Mouse (Mus musculus) MEL-GATA-1-ER (cell line): Measurements from ENCODE around the gene Faap20.

Experiments used
- DNase-seq: peaks from one replicate; pipeline ENCODE4 v3.0.0-alpha.2; 2012; ENCODE audit warnings: low read depth; ENCODE audit errors: extremely low read depth

The Faap20 gene

DNA sequence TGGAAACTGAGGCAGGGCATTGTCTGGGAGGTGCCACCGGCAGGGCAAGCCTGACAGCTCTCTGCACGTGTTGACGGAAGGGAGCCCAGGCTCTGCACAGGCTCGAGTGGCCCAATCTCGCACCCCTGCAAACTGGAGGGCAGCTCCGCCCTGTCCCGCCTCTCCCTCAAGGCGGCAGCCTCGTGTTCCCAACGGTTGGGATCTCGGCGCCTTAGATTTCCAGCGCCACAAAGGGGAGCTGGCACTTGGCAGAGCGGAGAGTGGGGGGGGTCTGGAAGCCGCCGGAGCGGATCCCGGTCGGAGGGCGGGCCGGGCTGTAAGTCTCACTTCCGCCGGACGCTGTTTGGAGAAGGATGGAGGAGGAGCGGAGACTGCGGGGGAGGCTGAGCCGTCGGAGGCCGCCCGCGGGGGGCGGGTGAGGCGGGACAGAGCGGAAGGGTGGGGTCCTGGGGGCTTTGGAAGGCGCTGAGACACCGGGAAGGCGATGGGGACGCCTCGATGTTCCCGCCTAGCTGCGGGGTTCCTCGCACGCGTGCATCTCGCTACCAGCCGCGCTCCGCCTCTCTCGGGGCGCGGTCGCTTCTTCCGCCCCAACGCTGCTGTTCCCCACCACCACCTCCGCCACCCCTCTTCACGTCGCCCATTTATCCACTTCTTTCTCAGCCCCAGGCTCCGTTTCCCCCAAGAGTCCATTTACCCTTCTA, at the start of gene Faap20:
Faap20 (plus strand) TSS at position 155 of the 704 bp plus-strand sequence.
- DNase-seq: peak; percentile 73

DNA sequence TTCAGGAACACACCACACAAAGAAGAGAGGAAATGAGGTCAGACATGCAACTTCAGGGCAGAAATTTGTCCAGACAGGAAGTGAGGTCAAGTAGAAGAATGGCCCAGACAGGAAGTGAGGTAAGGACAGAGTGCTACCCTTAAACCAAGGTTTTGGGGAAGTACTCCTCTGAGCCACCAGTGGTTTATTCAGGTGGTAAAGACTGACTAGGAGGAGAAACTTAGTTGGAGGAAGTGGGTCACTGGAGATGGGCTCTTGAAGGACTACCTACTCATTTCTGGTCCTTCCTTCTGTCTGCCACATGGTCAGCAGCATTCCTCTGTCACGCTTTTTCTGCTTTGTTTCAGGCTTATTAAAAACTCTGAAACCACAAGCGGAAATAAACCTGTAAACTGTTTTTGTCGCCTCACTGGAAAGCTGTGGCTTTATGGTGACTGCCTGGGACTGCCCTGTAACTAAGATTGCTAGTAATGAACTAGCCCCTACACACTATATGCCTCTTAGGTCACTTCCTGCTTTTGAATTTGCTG, 48.7 kb upstream of the Faap20 start:
- DNase-seq: peak; percentile 63

DNA sequence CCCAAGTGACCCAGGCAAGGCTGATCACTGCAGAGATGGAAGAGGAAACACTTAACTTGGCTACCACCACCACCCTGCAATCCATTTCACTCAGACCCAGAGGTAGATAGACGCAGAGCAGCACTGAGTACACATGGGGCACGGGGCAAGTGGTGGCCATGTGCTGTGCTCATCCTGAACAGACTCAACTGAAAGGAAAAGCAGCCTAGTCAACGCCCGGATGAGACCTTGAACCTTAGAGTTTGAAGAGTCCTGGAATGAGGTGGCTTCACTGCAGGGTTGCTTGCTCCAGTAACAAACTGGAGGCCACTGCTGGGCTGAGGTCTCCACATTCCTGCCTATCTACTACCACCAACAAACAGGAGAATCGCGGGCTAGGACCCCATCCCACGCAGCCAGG, 47.8 kb upstream of the Faap20 start:
- no peak for DNase-seq

DNA sequence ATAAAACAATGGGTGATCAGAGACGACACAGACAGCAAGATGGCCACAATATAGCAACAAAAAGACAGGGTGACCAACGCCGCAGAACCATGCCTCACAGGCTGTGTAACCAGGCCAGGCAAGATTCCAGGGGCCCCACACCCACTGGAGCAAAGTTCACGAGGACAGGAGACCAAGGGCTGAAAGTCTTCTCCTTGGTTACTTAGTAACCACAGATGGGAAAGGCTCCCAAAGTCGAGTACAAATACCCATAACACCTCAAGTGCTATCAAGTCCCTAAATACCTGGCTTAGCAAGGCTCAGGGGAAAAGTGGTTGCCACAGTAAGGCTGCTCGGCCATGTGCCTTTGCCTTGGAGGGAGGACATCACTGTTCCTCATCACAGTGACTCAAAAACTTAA, 43.7 kb upstream of the Faap20 start:
- no peak for DNase-seq

DNA sequence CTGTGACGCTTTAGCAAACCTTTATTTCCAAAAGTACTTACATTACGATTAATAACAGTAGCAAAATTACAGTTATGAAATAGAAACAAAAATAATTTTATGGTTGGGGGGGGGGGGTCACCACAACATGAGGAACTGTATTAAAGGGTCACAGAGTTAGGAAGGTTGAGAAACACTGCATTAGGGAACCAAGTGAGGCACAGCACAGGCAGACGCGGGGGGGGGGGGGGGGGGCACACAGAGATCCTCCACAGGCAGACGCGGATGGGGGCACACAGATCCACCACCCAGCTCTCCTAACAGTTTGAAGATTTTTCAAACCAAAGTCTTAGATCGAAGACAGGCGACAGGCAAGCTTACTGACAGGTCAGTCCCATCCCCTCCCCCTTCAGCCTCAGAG, 43.1 kb upstream of the Faap20 start:
- DNase-seq: no peak

DNA sequence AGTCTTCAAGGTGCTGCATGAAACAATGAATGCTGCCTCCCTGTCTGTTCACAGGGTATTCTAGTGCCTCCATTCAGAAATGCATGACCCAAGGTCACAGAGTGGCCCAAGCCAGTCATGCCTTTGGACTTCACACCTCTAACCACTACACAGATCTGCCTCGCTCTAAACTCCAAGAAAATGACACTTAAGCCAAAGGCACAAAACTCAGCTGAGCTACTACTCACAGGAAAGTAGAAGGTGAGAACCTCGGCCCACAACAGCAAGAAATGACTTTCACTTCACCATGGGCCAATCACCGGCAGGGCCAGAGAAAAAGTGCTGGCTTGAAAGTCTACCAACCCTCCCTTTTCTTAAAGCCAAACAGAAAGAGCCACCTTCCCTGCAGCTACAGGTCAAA, 41.8 kb upstream of the Faap20 start:
- DNase-seq: no peak

DNA sequence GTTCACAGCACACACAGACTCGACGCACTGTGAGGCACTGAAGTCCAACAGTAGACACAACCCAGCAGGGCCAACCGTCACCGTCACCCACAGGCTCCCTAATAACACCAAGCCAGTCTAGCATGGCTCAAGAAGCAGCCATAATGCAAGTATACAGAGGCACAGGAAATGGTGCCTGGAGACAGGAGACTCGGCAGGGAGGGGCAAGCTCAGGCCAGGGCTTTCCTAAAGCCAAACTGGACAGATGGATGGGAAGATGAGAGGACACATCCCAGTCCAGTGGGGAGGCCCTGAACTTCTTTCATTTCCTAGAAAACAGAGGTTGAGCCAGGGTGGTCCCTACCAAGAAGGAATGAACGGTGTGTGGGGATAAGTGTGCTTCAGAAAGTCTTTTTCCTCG, 41.0 kb upstream of the Faap20 start:
- no peak for DNase-seq

DNA sequence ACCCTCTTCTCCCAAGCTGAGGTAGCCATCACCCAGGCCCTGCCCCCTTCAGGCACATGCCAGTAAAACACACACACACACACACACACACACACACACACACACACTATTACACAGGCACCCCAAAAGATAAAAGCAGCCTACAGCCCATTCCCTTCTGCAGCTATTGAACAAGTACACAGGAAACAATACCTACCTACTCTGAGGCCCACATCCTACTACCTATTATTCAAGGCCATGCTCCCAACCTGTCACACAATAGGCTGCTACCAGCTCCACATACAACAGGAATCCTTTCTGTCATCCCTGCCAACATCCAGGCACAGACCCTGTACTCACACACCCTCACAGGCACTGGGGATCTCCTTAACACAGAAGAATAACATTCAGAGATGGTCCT, 40.5 kb upstream of the Faap20 start:
- DNase-seq: no peak

DNA sequence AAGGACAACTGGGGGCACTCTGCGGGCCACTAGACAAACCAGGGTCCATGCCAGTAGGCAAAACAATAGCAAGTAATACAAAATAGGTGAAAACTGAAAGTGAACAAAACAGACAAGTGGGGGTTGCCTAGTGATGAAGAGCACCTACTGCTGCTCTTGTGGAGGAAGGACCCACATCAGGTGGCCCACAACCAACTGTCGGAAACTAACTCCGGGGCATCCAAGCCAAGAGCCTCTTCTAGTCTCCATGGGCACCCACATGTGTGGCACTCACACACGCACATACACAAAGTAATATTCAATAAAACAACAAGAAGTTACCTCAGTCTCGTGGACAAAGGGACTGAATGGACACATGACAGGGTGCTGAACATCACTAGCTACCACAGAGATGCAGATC, 40.1 kb upstream of the Faap20 start:
- no peak for DNase-seq

DNA sequence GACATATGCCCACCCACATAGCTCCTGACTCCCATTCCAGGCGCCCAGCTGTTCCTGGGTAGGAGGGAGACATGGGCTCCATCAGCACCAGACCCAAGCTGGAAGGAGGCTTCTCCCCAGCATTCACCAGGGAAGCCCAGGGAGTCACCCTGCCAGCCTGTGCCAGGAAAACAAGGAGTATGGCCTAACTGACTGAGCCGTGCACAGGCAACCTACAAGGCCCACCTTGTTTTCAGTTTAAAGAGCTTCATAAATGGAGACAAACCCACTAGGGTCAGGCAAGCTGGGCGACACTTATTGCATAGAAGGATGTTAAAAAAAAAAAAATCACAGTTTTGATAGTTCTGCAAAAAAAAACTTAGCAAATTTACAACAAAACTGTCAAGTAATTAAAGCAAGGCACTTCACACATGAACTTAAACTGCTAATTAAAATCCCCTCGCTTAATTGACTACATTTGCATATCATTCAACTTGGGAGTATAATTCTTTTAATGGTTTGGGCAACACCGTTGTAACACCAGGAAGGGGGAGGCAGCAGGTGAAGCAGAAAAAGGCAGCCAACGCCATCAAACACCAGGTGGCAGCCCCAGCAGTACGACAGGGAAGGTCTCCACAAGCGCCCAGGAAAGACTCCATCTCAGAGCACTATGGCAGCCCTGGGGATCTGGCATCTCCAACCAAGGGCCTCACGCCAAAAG, 36.4 kb upstream of the Faap20 start:
- DNase-seq: no peak

DNA sequence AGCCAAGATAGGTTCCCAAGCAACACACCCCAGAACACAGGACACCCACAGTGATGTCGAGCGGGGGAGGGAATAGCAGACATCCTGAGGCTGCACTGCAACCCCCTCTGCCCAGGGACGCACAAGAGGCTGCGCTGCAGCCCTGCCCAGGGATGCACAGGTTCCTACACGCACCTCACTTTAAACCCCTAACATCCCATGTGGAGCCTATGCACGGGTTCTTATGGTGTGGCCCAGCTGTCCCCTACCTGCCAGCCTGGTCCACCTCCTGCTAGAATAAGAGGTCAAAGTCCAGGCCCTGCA, 35.9 kb upstream of the Faap20 start:
- no peak for DNase-seq

DNA sequence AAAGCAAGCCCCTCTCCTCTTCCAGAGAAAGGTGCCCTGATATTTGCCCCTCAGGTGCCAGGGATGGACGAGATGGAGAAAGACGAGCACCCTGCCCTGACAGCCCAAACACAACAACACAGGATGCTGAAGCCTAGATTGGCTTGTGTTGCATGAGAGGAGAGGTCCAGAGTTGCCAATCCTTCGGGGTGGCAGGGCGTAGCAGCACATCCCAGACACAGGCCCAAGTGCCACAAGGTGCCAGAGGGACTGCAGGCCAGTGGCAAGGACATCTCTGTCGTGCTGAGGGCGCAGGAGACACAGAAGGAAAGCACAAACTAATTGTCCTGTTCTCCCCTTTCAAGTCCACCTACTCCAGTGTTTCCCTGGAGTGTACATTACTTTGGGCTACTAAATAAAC, 35.4 kb upstream of the Faap20 start:
- DNase-seq: no peak

DNA sequence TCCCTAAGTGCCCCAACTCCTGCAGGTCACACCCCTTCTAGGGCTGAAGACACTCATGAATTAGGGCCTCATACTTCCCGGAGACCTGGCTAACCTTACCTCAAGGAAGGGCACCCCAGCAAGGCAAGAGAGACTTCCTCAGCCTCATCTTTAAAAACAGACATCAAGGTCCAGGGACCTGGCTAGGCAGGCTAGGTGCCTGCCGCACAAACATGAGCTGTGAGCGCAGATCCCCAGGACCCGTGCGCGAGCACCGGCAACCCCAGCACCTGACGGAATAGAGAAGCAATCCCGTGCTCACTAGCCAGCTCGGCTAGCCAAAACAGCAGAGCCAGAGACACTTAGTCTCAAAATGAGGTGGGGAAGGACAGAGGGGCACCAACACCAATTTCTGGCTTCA, 34.8 kb upstream of the Faap20 start:
- DNase-seq: no peak

DNA sequence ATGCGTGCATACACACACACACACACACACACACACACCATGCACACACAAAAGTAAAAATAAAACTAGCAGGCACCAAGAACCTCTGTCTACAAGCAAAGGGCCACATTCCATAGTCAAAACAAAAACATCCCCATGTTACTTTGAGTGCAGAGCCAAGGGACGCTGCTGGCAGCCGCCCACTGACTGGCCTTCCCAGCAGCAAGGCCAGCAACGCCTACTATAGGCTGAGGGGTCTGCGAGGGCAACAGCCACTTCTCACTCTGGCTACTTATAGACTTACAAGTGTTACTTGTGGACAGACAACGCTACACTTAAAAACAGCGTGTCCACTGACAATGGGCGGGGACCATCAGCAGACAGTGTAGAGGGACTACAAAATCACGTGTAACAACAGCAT, 34.4 kb upstream of the Faap20 start:
- no peak for DNase-seq

DNA sequence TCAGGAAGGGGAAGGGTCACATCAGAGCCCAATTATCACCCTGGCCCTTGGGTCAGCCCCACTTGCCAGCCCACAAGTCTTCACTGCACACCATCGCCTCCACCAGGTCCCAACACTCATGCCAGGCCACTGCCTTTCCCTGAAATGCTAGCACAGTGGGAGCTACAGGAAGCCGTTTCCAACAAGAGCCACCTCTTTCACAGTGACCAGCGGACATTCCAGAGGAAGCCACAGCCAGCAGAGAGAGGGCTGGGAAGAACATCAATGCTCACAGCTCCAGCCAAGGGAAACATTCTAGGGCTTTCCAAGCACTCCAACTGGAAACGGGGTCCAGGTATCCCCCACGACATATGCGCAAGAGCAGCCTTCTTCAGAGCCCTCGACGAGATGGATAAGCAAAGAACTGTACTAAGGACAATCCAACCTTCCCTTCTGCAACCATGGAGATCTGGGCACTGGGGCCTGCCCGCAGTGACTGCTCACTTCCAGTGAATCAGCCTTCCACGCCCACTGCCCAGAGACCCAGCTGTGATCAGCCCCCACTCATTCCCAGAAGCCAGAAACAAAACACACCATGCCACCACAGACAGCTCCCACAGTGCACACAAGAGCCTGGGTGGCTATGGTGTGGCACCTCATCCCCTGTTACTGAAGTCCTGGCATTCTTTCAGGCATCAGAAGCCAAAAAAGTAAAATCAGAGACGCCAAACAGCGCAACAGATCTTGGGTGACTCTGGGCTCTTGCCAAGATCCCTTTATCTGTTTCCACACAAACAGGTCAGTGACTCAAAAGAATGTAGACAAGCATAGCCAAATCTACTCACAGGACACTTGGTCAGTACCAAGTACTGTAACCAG, 33.6 kb upstream of the Faap20 start:
- DNase-seq: no peak

DNA sequence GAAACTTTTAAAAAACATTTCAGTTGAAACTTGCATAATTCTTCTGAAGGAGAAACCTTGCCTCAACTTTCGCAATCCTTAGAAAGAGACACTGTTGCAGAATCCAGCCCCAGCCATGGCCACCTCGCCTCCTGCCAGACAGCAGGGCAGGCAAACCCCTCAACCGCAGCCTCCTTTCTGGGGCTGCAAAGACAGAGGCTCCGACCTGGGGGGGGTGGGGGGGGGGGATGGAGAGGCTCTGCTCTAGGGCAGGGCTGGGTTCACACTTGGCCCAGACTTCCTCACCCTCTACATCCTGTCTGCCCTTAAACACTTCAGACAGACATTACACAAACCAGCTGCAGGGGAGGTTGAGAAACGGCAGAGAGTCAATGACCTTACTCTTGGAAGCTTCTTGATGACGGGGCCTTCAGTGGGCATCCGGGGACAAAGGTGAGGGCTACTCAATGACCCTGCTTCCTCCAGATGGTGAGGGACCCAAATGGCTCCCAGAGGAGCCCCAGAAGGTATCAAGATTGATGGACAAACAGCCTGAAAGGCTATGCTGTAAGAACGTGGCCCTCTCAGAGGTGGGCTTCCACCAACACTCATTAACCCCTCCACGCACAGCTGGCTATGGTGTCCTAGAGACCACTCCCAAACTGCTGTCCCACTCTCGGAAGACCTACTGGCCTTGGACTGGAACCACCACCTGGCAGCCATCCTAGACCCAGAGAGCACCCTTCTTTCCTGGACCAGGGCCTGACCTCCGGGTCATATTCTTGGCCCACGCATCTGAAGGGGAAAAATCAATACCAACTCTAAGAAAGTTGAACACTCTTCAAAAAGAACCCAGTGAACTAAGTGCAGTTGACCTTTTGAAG, 32.1 kb upstream of the Faap20 start:
- DNase-seq: no peak

DNA sequence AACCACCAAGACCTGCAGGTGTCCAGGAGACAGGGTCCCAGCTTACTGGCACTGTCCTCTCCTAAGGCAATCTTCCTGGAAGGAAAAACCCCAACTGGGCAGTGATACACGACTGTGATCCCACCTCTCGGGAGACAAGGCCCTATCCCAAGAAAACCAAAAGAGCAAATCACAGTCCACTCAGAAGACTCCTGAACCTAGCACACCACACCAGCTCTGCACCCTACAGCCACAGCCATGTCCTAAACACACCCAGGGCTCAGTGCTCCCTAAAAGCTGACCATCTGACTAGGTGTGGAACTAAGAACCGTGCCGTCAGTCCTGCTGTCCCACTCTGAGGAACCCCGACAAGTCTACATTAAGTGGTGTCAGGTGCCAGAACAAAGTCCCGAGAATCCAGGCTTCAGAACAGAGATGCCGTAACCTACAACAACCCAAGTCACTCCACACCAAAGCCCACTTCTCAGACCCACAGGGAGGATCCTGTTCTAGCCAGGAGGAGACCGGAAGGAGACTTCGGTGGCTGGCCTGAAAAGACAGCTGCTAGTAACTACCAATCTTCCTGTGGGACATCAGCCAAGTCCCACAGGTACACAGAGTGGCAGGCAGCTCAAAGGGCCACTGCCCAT, 31.4 kb upstream of the Faap20 start:
- DNase-seq: no peak

DNA sequence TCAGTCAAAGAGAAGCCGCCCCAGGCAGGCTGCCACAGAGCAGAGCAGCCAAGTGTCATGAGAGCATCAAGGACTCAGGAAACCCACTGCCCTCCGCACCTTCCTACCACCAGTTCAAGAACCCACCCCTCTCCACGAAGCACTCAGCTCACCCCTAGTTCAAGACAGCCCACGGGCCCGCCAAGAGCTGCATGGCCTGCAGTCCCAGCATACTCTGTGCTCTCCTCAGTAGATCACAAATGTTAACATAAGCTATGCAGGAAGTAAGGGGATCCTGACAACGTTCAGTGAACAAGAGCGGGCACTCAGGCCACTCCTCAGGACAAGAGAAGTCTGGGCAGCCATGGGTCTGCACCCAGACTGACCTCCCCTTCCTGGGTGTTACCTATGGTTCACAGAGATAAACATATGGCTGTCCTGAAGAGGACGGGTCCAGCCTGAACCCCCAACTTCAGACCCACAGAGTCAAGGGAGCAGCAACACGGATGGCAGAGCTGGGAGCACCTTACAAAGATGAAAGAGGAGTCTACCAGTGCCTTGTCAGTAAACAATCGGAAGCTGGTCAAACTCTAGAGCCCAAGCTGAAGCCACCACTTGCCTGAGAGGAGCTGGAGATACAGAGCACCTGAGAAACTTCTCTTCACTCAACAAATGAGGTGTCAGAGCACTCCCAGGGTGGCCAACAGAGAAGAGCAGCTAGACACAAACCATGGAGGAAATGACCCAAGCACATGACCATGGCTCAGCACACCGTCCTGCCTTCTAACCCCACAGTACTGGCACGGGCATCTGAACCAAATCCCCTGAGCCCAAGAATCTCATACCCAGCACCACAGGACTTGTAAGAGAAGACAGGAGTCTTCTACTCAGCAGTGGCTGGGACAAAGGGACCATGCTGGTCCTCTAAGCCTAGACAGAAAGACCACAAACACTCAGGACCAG, 30.1 kb upstream of the Faap20 start:
- DNase-seq: no peak

DNA sequence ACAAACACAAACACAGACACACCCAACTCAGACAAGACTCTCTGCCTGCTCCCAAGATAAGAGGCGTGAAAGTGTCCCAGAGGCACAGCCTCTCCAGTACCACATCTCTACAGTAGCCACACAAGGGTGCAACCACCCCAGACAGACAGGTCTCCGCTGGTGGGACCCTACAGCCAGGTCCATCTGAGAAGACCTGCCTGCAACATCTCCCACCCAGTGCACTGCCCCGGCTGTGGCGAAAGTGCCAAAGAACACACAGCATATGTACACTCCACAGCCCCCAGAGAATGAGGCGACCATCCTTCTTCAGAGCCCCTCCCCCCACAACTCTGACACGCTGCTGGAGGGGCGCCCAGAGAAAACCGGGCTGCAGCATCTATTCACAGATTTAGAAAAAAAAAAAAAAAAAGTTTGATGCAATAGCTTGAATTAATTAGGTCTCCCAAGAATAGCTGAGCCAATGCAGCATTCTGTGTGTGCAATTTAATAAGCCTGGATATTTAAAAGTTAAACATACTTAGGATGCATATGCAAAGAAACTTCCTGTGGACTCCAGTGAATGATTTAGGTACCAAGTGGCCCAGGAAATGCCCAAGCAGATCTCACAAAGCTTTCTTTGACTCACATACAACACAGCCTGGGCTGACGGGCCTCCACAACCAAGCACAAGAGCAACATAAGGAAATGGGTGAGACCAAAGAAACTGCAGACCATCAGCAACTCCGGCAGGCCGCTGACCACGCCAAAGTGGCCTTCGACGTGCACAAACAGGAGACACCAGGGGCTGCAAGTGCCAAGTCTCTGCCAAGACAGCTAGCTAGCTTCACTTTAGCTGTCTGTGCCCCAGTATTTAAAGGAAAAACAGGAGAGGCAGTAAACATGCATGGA, 29.1 kb upstream of the Faap20 start:
- DNase-seq: no peak
